Mouse (Mus musculus) hindbrain, embryonic 11.5 days (tissue): ENCODE results near the gene Tifa. TPM values are rescaled to one million over a fixed set of nuclear protein-coding genes. Genes with fewer than 3 reads are reported as not detected.

Experiments
- ATAC-seq: fragments of 200-750 bp; cut with Nextera tagmentation; 2 replicates; pipeline ENCODE4 v1.8.0; 2017; ENCODE audit warnings: mild to moderate bottlenecking, moderate TSS enrichment, moderate library complexity; ENCODE audit not compliant: low FRiP score
- DNase-seq: peaks from one replicate; pipeline ENCODE4 v3.0.0-alpha.2; 2015; ENCODE audit warnings: low spot score
- H3K27ac ChIP-seq: fragments of 300-500 bp; sonication (generic); 2 replicates; pipeline ENCODE4 v1.5.1; 2014; ENCODE audit warnings: mild to moderate bottlenecking, low read depth, low read length
- H3K27me3 ChIP-seq: fragments of 300-500 bp; sonication (generic); 2 replicates; pipeline ENCODE4 v1.6.1; 2014; ENCODE audit warnings: mild to moderate bottlenecking, low read length, moderate library complexity, mixed read lengths; ENCODE audit not compliant: control insufficient read depth, insufficient read depth
- H3K36me3 ChIP-seq: fragments of 300-500 bp; sonication (generic); 2 replicates; pipeline ENCODE4 v1.6.1; 2014; ENCODE audit warnings: mild to moderate bottlenecking, low read length, moderate library complexity, mixed read lengths; ENCODE audit not compliant: control insufficient read depth, insufficient read depth
- H3K4me1 ChIP-seq: fragments of 300-500 bp; sonication (generic); replicated peaks from 2 replicates; pipeline ENCODE4 v1.6.1; 2014; ENCODE audit warnings: low read length, mixed read lengths; ENCODE audit not compliant: control insufficient read depth, insufficient read depth
- H3K4me2 ChIP-seq: fragments of 300-500 bp; sonication (generic); replicated peaks from 2 replicates; pipeline ENCODE4 v1.6.1; 2014; ENCODE audit warnings: mild to moderate bottlenecking, low read depth, low read length
- H3K4me3 ChIP-seq: fragments of 300-500 bp; sonication (generic); 2 replicates; pipeline ENCODE4 v1.5.1; 2014; ENCODE audit warnings: low read depth, low read length
- H3K9ac ChIP-seq: fragments of 300-500 bp; sonication (generic); 2 replicates; pipeline ENCODE4 v1.6.1; 2014; ENCODE audit warnings: low read depth, low read length
- H3K9me3 ChIP-seq: fragments of 300-500 bp; sonication (generic); 2 replicates; pipeline ENCODE4 v1.6.1; 2016; ENCODE audit warnings: low read length; ENCODE audit not compliant: control insufficient read depth
- WGBS: fragments of 180-500 bp; shearing (Covaris S2); extraction: QIAGEN DNeasy Blood & Tissue Kit; methylation state at CpG from one replicate; pipeline ENCODE4 v1.1.7; 2014; 5-methylcytosine and 5-hydroxymethylcytosine counted together
- polyA plus RNA-seq: library from polyadenylated mRNA; unstranded; fragments of >200 nt; fragmentation: Nextera tagmentation; extraction: Ambion mirVana; gene quantifications from 2 replicates; pipeline ENCODE4 v1.2.1, GENCODE M21; 2014

The Tifa gene
- polyA plus RNA-seq, 1 experiment from 2014 or later, result 4.5 TPM

DNA sequence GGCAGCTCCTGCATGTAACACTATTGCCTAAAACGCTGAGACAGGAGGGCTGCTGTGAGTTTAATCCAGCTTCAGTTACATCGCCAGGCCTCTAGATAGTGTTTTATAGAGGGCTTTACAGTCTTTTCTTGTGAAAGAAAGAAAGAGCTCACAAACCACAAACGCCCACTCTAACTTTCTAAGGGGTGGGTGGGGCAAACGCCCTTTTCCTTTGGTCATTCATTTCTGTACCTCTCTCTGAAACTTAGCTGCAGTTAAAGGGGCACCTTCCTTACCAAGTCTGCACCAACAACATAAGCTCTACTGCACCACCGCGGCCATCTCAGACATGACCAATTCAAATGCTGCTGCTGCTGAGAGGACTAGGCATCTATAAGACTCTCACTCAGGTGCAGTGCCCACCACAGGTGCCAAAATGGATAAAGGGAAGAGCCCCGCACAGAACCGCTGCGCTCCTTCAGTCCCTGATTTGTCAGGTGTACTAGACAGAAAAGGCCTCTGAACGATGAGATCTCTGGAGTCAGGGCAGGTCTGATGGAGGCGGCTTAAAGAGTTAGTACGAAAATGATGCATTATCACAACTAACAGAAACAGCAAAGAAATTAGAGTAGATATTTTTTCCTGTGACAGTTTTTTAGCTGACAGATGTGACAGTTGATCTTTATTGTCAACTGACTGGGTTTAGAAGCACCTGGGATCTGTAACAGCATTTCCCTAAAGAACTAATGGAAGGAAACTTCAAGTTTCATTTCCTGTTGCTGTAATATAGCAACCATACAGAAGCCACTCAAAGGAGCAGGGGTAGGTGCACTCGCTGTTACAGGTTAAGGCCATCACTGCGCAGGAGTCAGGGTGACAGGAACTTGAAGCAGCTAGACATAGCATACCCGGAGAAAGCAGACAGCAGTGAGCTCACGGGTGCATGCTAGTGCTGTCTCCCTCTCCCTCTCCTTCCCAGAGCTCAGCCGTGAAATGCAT lies 34.6 kb downstream of the Tifa start:
- Histone ChIP-seq H3K27me3 (no peaks in the 10 kb centered on the region), H3K4me3 (no peak overlapping the region), H3K36me3 (no peaks in the 10 kb centered on the region), H3K9ac (no peak overlapping the region), H3K9me3 (no peaks in the 10 kb centered on the region), H3K4me1 (no peaks in the 10 kb centered on the region), H3K27ac (no peak overlapping the region), H3K4me2 (no peak overlapping the region)
- 84% methylated on average over 17 of the region's 17 CpGs for WGBS
- DNase-seq, result no peak
- no peak for ATAC-seq

DNA sequence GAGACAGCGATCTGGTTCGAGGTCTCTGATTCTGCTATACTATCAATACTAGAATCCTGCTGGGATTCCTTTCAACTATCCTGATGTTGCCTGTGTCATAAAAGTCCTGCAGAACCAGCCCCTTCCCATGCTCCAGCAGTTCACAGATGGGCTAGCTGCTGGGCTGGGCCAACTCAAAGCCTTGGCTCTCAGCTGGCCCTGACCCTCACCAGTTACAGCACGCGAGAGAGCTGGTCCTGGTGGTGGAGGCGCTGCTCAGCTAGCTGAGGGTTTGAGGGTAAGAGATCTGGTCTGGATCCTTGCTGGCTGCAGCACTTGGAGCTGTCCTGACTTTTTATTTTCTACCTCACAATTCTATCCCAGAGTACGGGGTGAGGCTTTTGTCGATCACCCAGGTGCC lies 36.9 kb downstream of the Tifa start:
- Histone ChIP-seq H3K9me3 (no peaks in the 10 kb centered on the region), H3K36me3 (no peaks in the 10 kb centered on the region), H3K4me3 (no peak overlapping the region), H3K9ac (no peak overlapping the region), H3K4me2 (no peak overlapping the region), H3K27me3 (no peaks in the 10 kb centered on the region), H3K4me1 (no peaks in the 10 kb centered on the region), H3K27ac (no peak overlapping the region)
- WGBS, result 88% methylated on average over 7 of the region's 7 CpGs
- ATAC-seq (no peak), DNase-seq (no peak)

DNA sequence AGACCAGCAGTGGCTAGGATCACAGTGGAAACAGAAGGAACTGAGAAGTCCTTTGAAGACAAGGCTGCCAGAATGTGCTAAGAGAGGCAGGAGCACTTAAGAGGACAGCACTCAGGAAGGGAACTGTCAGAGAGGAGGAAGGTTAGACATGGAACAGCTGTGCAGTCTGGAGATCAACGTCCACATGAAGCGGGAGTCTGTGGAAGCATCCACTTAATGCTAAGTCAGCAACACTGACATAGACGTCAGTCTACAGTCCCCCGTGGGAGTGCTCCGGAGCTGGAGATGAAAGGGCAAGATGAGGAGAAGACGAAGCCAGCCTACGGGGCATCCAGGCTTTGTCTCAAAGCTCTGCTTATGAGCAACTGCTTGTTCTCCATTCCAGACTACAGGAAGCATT lies 37.5 kb downstream of the Tifa start:
- no peak overlapping the region for H3K4me2 ChIP-seq
- no peaks in the 10 kb centered on the region for H3K9me3 ChIP-seq
- H3K4me3 ChIP-seq, result no peak overlapping the region
- WGBS, result 50% methylated on average over 7 of the region's 7 CpGs
- H3K9ac ChIP-seq, result no peak overlapping the region
- no peaks in the 10 kb centered on the region for H3K4me1 ChIP-seq
- H3K27me3 ChIP-seq, result no peaks in the 10 kb centered on the region
- no peak overlapping the region for H3K27ac ChIP-seq
- no peaks in the 10 kb centered on the region for H3K36me3 ChIP-seq
- no peak for ATAC-seq
- peak; percentile 35 for DNase-seq

DNA sequence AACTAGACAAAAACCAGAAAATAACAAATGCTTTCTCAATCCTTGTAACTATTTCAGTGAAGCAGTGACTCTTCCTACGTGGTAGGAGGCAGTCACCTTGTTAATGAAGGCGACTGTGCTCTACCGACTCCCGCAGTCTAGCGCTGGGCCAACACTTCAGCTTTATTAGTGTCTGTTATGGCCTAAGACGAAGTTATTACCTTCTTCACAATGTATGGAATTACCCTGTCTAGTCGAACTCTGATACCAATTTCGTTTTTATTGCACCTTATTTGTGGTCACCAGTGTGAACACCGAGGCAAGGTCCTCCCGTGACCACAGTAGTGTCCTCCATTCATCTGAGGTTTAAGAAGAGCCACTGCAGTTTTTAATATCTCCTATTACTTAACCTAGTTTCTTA lies 40.6 kb downstream of the Tifa start:
- no peaks in the 10 kb centered on the region for H3K4me1 ChIP-seq
- no peaks in the 10 kb centered on the region for H3K36me3 ChIP-seq
- no peaks in the 10 kb centered on the region for H3K27me3 ChIP-seq
- H3K9ac ChIP-seq, result no peak overlapping the region
- H3K4me3 ChIP-seq, result no peak overlapping the region
- no peak overlapping the region for H3K27ac ChIP-seq
- no peak overlapping the region for H3K4me2 ChIP-seq
- no peak for DNase-seq
- no peaks in the 10 kb centered on the region for H3K9me3 ChIP-seq
- whole genome bisulfite sequencing, result 93% methylated on average over 10 of the region's 10 CpGs
- ATAC-seq, result no peak

DNA sequence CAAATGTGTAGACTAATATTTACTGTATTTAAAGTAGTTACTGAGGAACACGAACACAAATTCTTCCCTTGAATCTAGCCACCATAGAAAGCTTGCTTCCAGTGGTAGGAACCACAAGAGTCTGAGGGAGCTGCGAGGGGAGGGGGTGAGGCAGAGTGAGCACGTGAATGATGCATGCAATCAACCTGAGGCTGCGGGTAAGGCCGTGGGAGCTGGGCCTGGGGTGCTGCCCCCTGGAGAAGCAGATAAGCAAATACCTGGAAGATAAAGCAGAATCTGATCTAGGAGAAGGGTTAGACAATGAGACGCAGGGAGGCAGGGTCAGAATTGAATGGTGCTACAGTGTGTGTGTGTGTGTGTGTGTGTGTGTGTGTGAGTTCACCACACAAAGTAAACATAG lies 41.5 kb downstream of the Tifa start:
- Histone ChIP-seq H3K9ac (no peak overlapping the region), H3K4me1 (0 out of 2 replicates have a peak, but pooled peaks cover 2% of the 10 kb centered on the region), H3K4me2 (no peak overlapping the region), H3K36me3 (no peaks in the 10 kb centered on the region), H3K27me3 (no peaks in the 10 kb centered on the region), H3K27ac (no peak overlapping the region), H3K4me3 (no peak overlapping the region), H3K9me3 (no peaks in the 10 kb centered on the region)
- no peak for ATAC-seq
- WGBS, result 70% methylated on average over 6 of the region's 6 CpGs
- no peak for DNase-seq

DNA sequence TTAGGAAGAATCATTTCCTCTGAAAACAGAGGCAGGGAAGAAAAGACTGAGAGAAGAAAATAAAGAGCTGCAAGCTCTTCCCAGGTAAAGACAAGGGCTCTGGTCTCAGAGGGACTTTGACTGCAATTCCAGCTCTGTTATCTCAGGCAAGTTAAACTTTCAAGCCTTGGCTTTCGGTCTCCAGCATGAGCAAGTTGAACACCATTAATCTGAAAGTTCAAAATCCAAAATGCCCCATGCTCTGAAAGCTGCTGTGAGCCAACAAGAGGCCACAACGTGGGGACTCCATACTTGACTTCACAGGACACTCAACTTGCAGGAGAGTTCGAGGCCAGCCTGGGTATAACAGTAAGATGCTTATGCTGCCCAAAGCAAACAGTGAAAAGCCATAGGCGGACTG lies 44.4 kb downstream of the Tifa start:
- Histone ChIP-seq H3K9ac (no peak overlapping the region), H3K4me3 (no peak overlapping the region), H3K27me3 (no peaks in the 10 kb centered on the region), H3K36me3 (no peaks in the 10 kb centered on the region), H3K4me2 (no peak overlapping the region), H3K27ac (no peak overlapping the region), H3K9me3 (no peaks in the 10 kb centered on the region), H3K4me1 (0 out of 2 replicates have a peak, but pooled peaks cover 3% of the 10 kb centered on the region)
- WGBS, result 90% methylated on average over 4 of the region's 4 CpGs
- ATAC-seq (no peak), DNase-seq (no peak)

DNA sequence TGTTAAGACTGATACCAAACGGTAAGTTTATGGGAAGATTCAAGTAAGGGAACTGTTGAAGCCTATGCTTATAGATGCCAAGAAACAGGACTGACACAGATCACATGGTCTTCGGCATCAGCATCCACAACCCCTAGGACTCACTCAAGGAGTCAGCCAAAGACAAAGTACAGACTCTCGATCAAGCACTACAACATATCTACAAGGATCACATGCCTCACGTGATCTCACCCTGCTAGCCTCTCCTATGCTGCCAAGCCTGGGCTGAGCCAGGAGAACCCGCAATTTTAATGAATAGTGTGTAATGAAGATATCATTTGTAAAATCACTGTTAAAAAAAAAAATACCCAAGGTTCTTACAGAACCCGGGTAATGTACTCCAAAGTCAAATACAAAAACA lies 46.0 kb downstream of the Tifa start:
- H3K4me3 ChIP-seq, result no peak overlapping the region
- H3K9ac ChIP-seq, result no peak overlapping the region
- H3K4me1 ChIP-seq, result 0 out of 2 replicates have a peak, but pooled peaks cover 3% of the 10 kb centered on the region
- ATAC-seq (no peak), DNase-seq (no peak)
- WGBS, result 89% methylated on average over 6 of the region's 6 CpGs
- no peaks in the 10 kb centered on the region for H3K9me3 ChIP-seq
- no peak overlapping the region for H3K27ac ChIP-seq
- H3K4me2 ChIP-seq, result no peak overlapping the region
- no peaks in the 10 kb centered on the region for H3K36me3 ChIP-seq
- no peaks in the 10 kb centered on the region for H3K27me3 ChIP-seq

DNA sequence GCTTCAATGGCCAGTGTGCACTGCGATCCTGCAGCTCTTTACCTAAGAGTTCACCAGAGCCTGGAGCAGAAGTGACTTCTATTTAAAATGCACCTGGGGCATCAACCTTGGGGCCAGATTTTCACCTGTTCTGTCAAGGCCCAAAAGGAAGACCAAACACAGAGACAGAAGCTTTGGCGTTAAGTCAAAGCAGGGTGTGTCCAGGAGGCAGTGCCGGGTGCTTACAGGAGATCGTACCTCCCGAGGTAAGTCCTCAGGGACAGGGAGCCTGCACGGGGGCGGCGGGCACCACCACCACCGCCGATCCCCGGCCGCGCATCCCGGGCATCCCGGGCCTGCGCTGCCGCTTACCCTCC lies 47.2 kb downstream of the Tifa start:
- Histone ChIP-seq H3K4me1 (0 out of 2 replicates have a peak, but pooled peaks cover 3% of the 10 kb centered on the region), H3K4me3 (peak overlapping the region; percentile 96), H3K27ac (peak overlapping the region; percentile 89), H3K9ac (peak overlapping the region; percentile 90), H3K9me3 (no peaks in the 10 kb centered on the region), H3K4me2 (peak overlapping the region; percentile 83), H3K36me3 (no peaks in the 10 kb centered on the region), H3K27me3 (no peaks in the 10 kb centered on the region)
- under 1% methylated on average over 17 of the region's 17 CpGs for WGBS
- no peak for DNase-seq
- ATAC-seq, result peak; percentile 1; the same call in 1 of the 2 replicates
